24 mouse cellular contexts compared by ENCODE assay signal in the genomic region with DNA sequence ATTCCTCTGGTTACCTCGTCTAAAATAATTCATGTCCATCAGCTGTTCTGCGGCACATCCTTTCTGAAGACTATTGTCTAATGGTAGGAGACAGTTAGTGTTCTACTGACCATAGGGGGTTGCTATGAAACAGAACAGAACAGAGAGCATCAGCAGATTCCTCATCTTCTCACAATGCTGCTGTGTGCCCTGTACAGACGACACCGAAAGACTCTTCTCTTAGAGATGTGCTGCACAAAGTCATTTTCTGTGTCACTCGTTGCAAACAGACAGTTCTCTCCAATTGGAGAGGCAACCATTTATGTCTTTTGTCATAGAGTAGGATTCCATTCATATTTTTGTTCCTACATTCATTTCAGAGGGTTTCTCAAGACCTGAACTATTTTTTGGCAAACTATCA. TPM values are rescaled to one million over a fixed set of nuclear protein-coding genes. Genes with fewer than 3 reads are reported as not detected.
DNase-seq lines count a peak whose midpoint lies in the region; ATAC-seq and TF ChIP-seq lines count a peak whose summit lies in the region.
"Had no signal": no experiment of that assay in that cellular context is flagged by ENCODE, and none has a peak within 500 bp of the region (broad histone marks: within the 10 kb centered on the region; RNA-seq: fewer than 3 reads in every experiment).

A gene (minus strand): TSS at position 101 of the 400 bp plus-strand sequence.

- H3K4me3 ChIP-seq in kidney, embryonic 15.5 days (replicated peaks): no peak within 1 kb of the TSS
- no peak within 1 kb of the TSS for H3K4me3 ChIP-seq in kidney, adult 2 months (ENCODE audit: insufficient read depth, low read depth, low read length)
- no peak within 1 kb of the TSS for H3K4me3 ChIP-seq in cortical plate, adult 2 months (ENCODE audit: insufficient read depth, low read length)
- no peak within 1 kb of the TSS for H3K4me3 ChIP-seq in embryonic facial prominence, embryonic 11.5 days (ENCODE audit: low read depth, low read length)
- H3K4me3 ChIP-seq in limb, embryonic 13.5 days: no peak within 1 kb of the TSS
- H3K4me3 ChIP-seq: heart, embryonic 13.5 days; liver, embryonic 13.5 days; lung, embryonic 15.5 days; neural tube, embryonic 15.5 days had no signal

- no peak within 1 kb of the TSS for H3K4me2 ChIP-seq in kidney, embryonic 15.5 days
- no peak within 1 kb of the TSS for H3K4me2 ChIP-seq in embryonic facial prominence, embryonic 11.5 days (ENCODE audit: low read depth, low read length)
- H3K4me2 ChIP-seq in limb, embryonic 13.5 days (replicated peaks): peak within 1 kb of the TSS; percentile 23
- H3K4me2 ChIP-seq: heart, embryonic 13.5 days; hindbrain, embryonic 14.5 days; liver, embryonic 13.5 days; lung, embryonic 15.5 days; neural tube, embryonic 15.5 days had no signal

- no peak for TF ChIP-seq CTCF in kidney, adult 2 months (conservative IDR thresholded peaks at IDR 0.05; ENCODE audit: insufficient read depth, insufficient read length, low read depth, low read length)
- TF ChIP-seq CTCF in cortical plate, adult 2 months (IDR thresholded peaks at IDR 0.05; ENCODE audit: extremely low read depth, insufficient read depth, low read length): no peak

- 0 out of 2 replicates have a peak, but pooled peaks cover 7% of the 10 kb centered on the region for H3K4me1 ChIP-seq in kidney, embryonic 15.5 days
- H3K4me1 ChIP-seq in kidney, adult 2 months (ENCODE audit: control insufficient read depth, insufficient read depth, low read length): no peaks in the 10 kb centered on the region
- H3K4me1 ChIP-seq in cortical plate, adult 2 months (ENCODE audit: control insufficient read depth, insufficient read depth, low read length): peaks cover 7% of the 10 kb centered on the region
- H3K4me1 ChIP-seq in embryonic facial prominence, embryonic 11.5 days (ENCODE audit: control insufficient read depth, insufficient read depth, low read length): no peaks in the 10 kb centered on the region
- peaks cover 34% of the 10 kb centered on the region for H3K4me1 ChIP-seq in limb, embryonic 13.5 days
- H3K4me1 ChIP-seq: heart, embryonic 13.5 days; liver, embryonic 13.5 days had no signal

- DNase-seq in kidney, adult 2 months: no peak
- no peak for DNase-seq in embryonic facial prominence, embryonic 11.5 days (ENCODE audit: low spot score)
- DNase-seq in gastrocnemius, postnatal 10 days: no peak
- DNase-seq: adrenal gland, adult 2 months; cerebellum, adult 8-10 months; gastrocnemius, postnatal 14 days; heart, adult 18-20 months; liver, embryonic 13.5 days; lung, postnatal 4 days; spleen, adult 18-20 months; thymus, adult 2 months had no signal

- H3K27ac ChIP-seq in kidney, embryonic 15.5 days: peak within 1 kb of the TSS; percentile 4; the same call in 1 of the 2 replicates
- no peak within 1 kb of the TSS for H3K27ac ChIP-seq in kidney, adult 2 months (ENCODE audit: insufficient read depth, low read depth, low read length)
- H3K27ac ChIP-seq in cortical plate, adult 2 months (ENCODE audit: insufficient read depth, low read length): peak within 1 kb of the TSS; percentile 21; the same call in 1 of the 2 replicates
- H3K27ac ChIP-seq in embryonic facial prominence, embryonic 11.5 days (replicated peaks; ENCODE audit: low read depth, low read length): 0 out of 2 replicates have a peak within 1 kb of the TSS, but pooled peaks have one; percentile 6
- H3K27ac ChIP-seq in limb, embryonic 13.5 days: peak within 1 kb of the TSS; percentile 69
- H3K27ac ChIP-seq: heart, embryonic 13.5 days; hindbrain, embryonic 14.5 days; kidney, postnatal 0 days; liver, embryonic 13.5 days; lung, embryonic 15.5 days; neural tube, embryonic 15.5 days had no signal

- no peak for ATAC-seq in kidney, embryonic 15.5 days (replicated peaks; ENCODE audit: low FRiP score)
- no peak for ATAC-seq in embryonic facial prominence, embryonic 11.5 days (replicated peaks; ENCODE audit: insufficient number of reproducible peaks, low FRiP score, low TSS enrichment, low read depth)
- no peak for ATAC-seq in limb, embryonic 13.5 days (ENCODE audit: low FRiP score, low read depth)
- no peak for ATAC-seq in frontal cortex, adult (ENCODE audit: low TSS enrichment)
- ATAC-seq: intestine, embryonic 16.5 days had no signal

- no peaks in the 10 kb centered on the region for H3K36me3 ChIP-seq in kidney, embryonic 15.5 days
- H3K36me3 ChIP-seq in kidney, adult 2 months (ENCODE audit: control insufficient read depth, insufficient read depth, low read length): no peaks in the 10 kb centered on the region
- H3K36me3 ChIP-seq in embryonic facial prominence, embryonic 11.5 days (replicated peaks; ENCODE audit: control insufficient read depth, insufficient read depth, low read depth, low read length): no peaks in the 10 kb centered on the region
- no peaks in the 10 kb centered on the region for H3K36me3 ChIP-seq in limb, embryonic 13.5 days
- H3K36me3 ChIP-seq: heart, embryonic 13.5 days; liver, embryonic 13.5 days; lung, embryonic 15.5 days; neural tube, embryonic 15.5 days had no signal

- WGBS in kidney, embryonic 15.5 days: 76% methylated on average over 5 of the region's 5 CpGs
- WGBS in kidney, adult 2 months: 69% methylated on average over 5 of the region's 5 CpGs
- 75% methylated on average over 5 of the region's 5 CpGs for WGBS in embryonic facial prominence, embryonic 11.5 days
- 86% methylated on average over 5 of the region's 5 CpGs for whole genome bisulfite sequencing in limb, embryonic 13.5 days

- no peak for TF ChIP-seq POLR2A in kidney, adult 2 months (IDR thresholded peaks at IDR 0.05; ENCODE audit: low read depth, low read length)
- TF ChIP-seq POLR2A in cortical plate, adult 2 months (IDR thresholded peaks at IDR 0.05; ENCODE audit: extremely low read depth, insufficient read depth, low read length): no peak

- no peak within 1 kb of the TSS for H3K9ac ChIP-seq in kidney, embryonic 15.5 days
- H3K9ac ChIP-seq in embryonic facial prominence, embryonic 11.5 days (replicated peaks; ENCODE audit: low read length): no peak within 1 kb of the TSS
- no peak within 1 kb of the TSS for H3K9ac ChIP-seq in limb, embryonic 13.5 days
- H3K9ac ChIP-seq: heart, embryonic 13.5 days; hindbrain, embryonic 14.5 days; liver, embryonic 13.5 days; lung, embryonic 15.5 days; neural tube, embryonic 15.5 days had no signal

- no peaks in the 10 kb centered on the region for H3K27me3 ChIP-seq in kidney, embryonic 15.5 days
- H3K27me3 ChIP-seq in kidney, adult 2 months (replicated peaks; ENCODE audit: control insufficient read depth, insufficient read depth, low read length): no peaks in the 10 kb centered on the region
- no peaks in the 10 kb centered on the region for H3K27me3 ChIP-seq in embryonic facial prominence, embryonic 11.5 days (ENCODE audit: control insufficient read depth, insufficient read depth, low read length)
- H3K27me3 ChIP-seq in limb, embryonic 13.5 days: no peaks in the 10 kb centered on the region
- H3K27me3 ChIP-seq: heart, embryonic 13.5 days; liver, embryonic 13.5 days; lung, embryonic 15.5 days; neural tube, embryonic 15.5 days had no signal

- H3K9me3 ChIP-seq in kidney, embryonic 15.5 days (replicated peaks): no peaks in the 10 kb centered on the region
- H3K9me3 ChIP-seq in embryonic facial prominence, embryonic 11.5 days (replicated peaks; ENCODE audit: control insufficient read depth, low read length): no peaks in the 10 kb centered on the region
- no peaks in the 10 kb centered on the region for H3K9me3 ChIP-seq in limb, embryonic 13.5 days
- H3K9me3 ChIP-seq: liver, embryonic 13.5 days; lung, embryonic 15.5 days; neural tube, embryonic 15.5 days had no signal

RNA-seq across cellular contexts. Expression of the gene that starts here (rescaled TPM):
- 0.09 TPM in 1 of 2 replicates, not detected in the other for polyA plus RNA-seq in kidney, embryonic 15.5 days (2015; fragmentation: Nextera tagmentation; extraction: Ambion mirVana)
- polyA plus RNA-seq in kidney, adult 2 months (2012; rRNA removed): not detected in 2 replicates
- polyA plus RNA-seq in cortical plate, adult 2 months (2012; rRNA removed): 0.15 and 0.26 TPM in 2 replicates
- polyA plus RNA-seq in embryonic facial prominence, embryonic 11.5 days (2014; fragmentation: Nextera tagmentation; extraction: Ambion mirVana): 0.11 and 0.15 TPM in 2 replicates
- 0.27 TPM in 1 of 2 replicates, not detected in the other for polyA plus RNA-seq in limb, embryonic 13.5 days (2015; fragmentation: Nextera tagmentation; extraction: Ambion mirVana)
- not detected for total RNA-seq in gastrocnemius, postnatal 10 days (2021)
- total RNA-seq: adrenal gland, adult 2 months; gastrocnemius, postnatal 14 days; heart, adult 18-20 months; heart, postnatal 25 days; layer of hippocampus, adult 18-20 months; layer of hippocampus, postnatal 25 days had no signal
- polyA plus RNA-seq: adrenal gland, adult 2 months; kidney, postnatal 0 days; liver, embryonic 13.5 days; lung, embryonic 15.5 days; thymus, adult 2 months had no signal
